Mouse (Mus musculus) G1E (cell line): ENCODE results near the gene Lyrm9.

ENCODE experiments used
- CTCF ChIP-seq: IDR thresholded peaks from 2 replicates; pipeline ENCODE4 v1.5.1; 2012; ENCODE audit warnings: low read depth, low read length, inconsistent platforms, mixed read lengths
- GATA1 ChIP-seq: IDR thresholded peaks from 2 replicates; pipeline ENCODE4 v1.6.1; 2012; ENCODE audit warnings: borderline replicate concordance, low read length, inconsistent platforms, mixed read lengths
- POLR2AphosphoS5 ChIP-seq: IDR thresholded peaks from 2 replicates; pipeline ENCODE4 v1.6.1; 2012; ENCODE audit warnings: low read depth, low read length, inconsistent platforms; ENCODE audit not compliant: insufficient replicate concordance

- no peak for TF ChIP-seq POLR2AphosphoS5
- TF ChIP-seq GATA1, result no peak
- TF ChIP-seq CTCF, result no peak
These were observed 26.1 kb downstream of the Lyrm9 start for GRCm38 (mm10) chr11:78852529-78852928.
